In the genomic region with DNA sequence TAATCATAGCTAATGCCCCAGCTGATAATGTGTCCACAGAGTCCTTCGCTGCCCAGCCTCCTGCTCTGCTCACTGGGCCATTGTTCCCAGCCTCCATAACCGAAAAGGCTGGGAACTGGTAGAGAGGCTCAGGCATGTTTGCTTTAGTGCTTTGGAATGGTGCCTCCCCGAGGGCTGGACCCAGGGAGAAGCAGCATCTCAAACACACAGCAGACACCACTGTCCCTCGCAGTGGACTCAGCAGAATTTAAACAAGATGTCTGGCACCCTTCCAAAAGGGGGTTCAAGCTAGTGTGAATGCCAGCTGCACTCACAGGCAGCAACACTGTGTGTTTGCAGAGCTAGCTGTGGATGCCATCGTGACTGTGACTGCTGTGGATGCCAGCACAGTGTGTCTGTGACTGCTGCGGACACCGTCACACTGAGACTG, we compare ENCODE assay signal across 8 mouse cellular contexts.
DNase-seq lines count a peak whose midpoint lies in the region; ATAC-seq and TF ChIP-seq lines count a peak whose summit lies in the region.

No protein-coding gene starts in this region.

- no peak overlapping the region for H3K27ac ChIP-seq in forebrain, postnatal 0 days (ENCODE audit: low read depth, low read length)
- no peak overlapping the region for H3K27ac ChIP-seq in midbrain, embryonic 14.5 days (replicated peaks; ENCODE audit: low read depth, low read length)

- H3K4me1 ChIP-seq in forebrain, postnatal 0 days (ENCODE audit: insufficient read depth) = 0 out of 2 replicates have a peak, but pooled peaks cover 6% of the 10 kb centered on the region
- 0 out of 2 replicates have a peak, but pooled peaks cover 8% of the 10 kb centered on the region for H3K4me1 ChIP-seq in midbrain, embryonic 14.5 days (ENCODE audit: control insufficient read depth, insufficient read depth, low read length)

- H3K36me3 ChIP-seq in forebrain, postnatal 0 days (ENCODE audit: insufficient read depth) = no peaks in the 10 kb centered on the region
- H3K36me3 ChIP-seq in midbrain, embryonic 14.5 days (ENCODE audit: control insufficient read depth, insufficient read depth, low read length) = no peaks in the 10 kb centered on the region

- no peak overlapping the region for H3K4me2 ChIP-seq in forebrain, postnatal 0 days (ENCODE audit: low read depth)
- no peak overlapping the region for H3K4me2 ChIP-seq in midbrain, embryonic 14.5 days (ENCODE audit: low read length)

- H3K4me3 ChIP-seq in forebrain, postnatal 0 days (ENCODE audit: low read depth, low read length) = no peak overlapping the region
- H3K4me3 ChIP-seq in midbrain, embryonic 14.5 days (replicated peaks; ENCODE audit: low read depth, low read length) = no peak overlapping the region

- DNase-seq in cerebellum, postnatal 10 days = peak; percentile 65 to 76
- DNase-seq in cerebellum, adult 18-20 months = no peak
- peak; percentile 36 to 37 for DNase-seq in layer of hippocampus, postnatal 10 days (ENCODE audit: low spot score in 2 of 2)
- DNase-seq in layer of hippocampus, postnatal 25 days (ENCODE audit: extremely low spot score in 1 of 2, low spot score in 1 of 2) = no peak
- DNase-seq in forebrain, postnatal 0 days = peak; percentile 65
- peak; percentile 86 for DNase-seq in midbrain, embryonic 14.5 days
- no peak for DNase-seq in spleen, adult 18-20 months
- DNase-seq in spleen, postnatal 10 days (ENCODE audit: low spot score in 2 of 2) = no peak

- H3K9me3 ChIP-seq in forebrain, postnatal 0 days (ENCODE audit: low read length) = no peaks in the 10 kb centered on the region
- no peaks in the 10 kb centered on the region for H3K9me3 ChIP-seq in midbrain, embryonic 14.5 days (ENCODE audit: control insufficient read depth, low read length)

- peak; percentile 93 for ATAC-seq in forebrain, postnatal 0 days
- ATAC-seq in midbrain, embryonic 14.5 days (ENCODE audit: low FRiP score, low TSS enrichment) = peak; percentile 80

- 26% methylated on average over 7 of the region's 7 CpGs for WGBS in forebrain, postnatal 0 days
- 43% methylated on average over 7 of the region's 7 CpGs for WGBS in midbrain, embryonic 14.5 days

- no peak for TF ChIP-seq CTCF in forebrain, postnatal 0 days (IDR thresholded peaks at IDR 0.05; ENCODE audit: low read depth)

- H3K9ac ChIP-seq in forebrain, postnatal 0 days = no peak overlapping the region
- no peak overlapping the region for H3K9ac ChIP-seq in midbrain, embryonic 14.5 days (replicated peaks; ENCODE audit: low read length)

- no peaks in the 10 kb centered on the region for H3K27me3 ChIP-seq in forebrain, postnatal 0 days (ENCODE audit: insufficient read depth, low read length)
- H3K27me3 ChIP-seq in midbrain, embryonic 14.5 days (ENCODE audit: control insufficient read depth, insufficient read depth, low read length) = no peaks in the 10 kb centered on the region

Comparison
In these comparisons a context has a peak if more than half of its experiments do, and no peak if none do; other contexts are left out.
1. DNase-seq: peak in cerebellum, postnatal 10 days (2 of 2), layer of hippocampus, postnatal 10 days (2 of 2), forebrain, postnatal 0 days (single experiment) and midbrain, embryonic 14.5 days (single experiment); none in cerebellum, adult 18-20 months (0 of 2), layer of hippocampus, postnatal 25 days (0 of 2), spleen, adult 18-20 months (0 of 2) and spleen, postnatal 10 days (0 of 2).